Mouse (Mus musculus): ENCODE results near the gene Col6a1. TPM values are rescaled to one million over a fixed set of nuclear protein-coding genes. Genes with fewer than 3 reads are reported as not detected.
A peak's percentile ranks its signal among the peaks of the same experiment; 100 is the strongest.

The Col6a1 gene
- polyA plus RNA-seq, 1 experiment: 218 TPM

DNA sequence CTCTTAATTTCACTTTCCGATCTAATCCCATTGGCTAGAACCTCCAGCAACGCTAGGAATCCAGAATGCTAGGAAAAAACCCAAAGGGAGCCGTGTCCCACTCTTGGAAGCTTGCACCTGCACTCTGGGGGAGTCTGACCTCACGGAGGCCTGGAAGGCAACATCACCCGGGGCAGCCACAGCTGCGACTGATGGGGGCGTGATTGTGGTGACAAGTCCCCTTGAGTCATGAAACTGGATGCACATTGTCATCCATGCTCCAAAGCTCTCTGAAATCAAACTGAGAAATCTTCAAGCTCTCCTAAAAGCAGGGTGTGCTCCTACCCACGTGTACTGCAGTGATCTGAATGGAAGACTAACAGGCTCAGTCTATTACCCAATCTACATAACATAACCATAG, 10.8 kb upstream of the Col6a1 start:
- 0 out of 2 replicates have a peak, but pooled peaks cover 2% of the 10 kb centered on the region for H3K4me1 ChIP-seq (ENCODE audit: control insufficient read depth, insufficient read depth, low read length)
- 62% methylated on average over 8 of the region's 8 CpGs for WGBS
- DNase-seq: no peak
- H3K4me3 ChIP-seq (replicated peaks; ENCODE audit: extremely low read depth, low read depth, low read length): no peak overlapping the region
- TF ChIP-seq POLR2A (IDR thresholded peaks at IDR 0.05; ENCODE audit: borderline replicate concordance, extremely low read depth, low read depth, low read length): no peak
- TF ChIP-seq CTCF (IDR thresholded peaks at IDR 0.05; ENCODE audit: insufficient read depth, low read length): no peak

DNA sequence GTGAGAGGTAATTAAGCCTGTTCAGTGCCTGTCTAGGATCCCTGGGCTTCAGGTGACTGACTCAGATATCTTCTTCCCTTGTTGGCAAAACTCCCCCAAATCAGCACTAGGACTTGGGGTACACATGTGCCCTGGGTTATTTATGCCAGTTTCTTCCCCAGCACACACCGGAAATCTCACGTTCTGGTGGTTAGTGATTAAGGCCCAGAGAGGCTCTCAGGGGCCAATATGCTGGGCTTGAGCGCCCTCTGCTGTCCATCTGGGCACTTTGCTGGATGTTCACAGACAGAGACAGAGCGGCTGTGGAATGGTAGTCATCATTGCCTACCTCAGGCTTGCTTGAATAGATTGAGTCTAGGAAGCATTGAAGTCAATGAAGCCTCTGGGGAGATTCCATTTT, 9.0 kb upstream of the Col6a1 start:
- peak; percentile 71 for DNase-seq
- no peak overlapping the region for H3K4me3 ChIP-seq (replicated peaks; ENCODE audit: extremely low read depth, low read depth, low read length)
- 0 out of 2 replicates have a peak, but pooled peaks cover 2% of the 10 kb centered on the region for H3K4me1 ChIP-seq (ENCODE audit: control insufficient read depth, insufficient read depth, low read length)
- TF ChIP-seq CTCF (IDR thresholded peaks at IDR 0.05; ENCODE audit: insufficient read depth, low read length) (peak; percentile 90), POLR2A (IDR thresholded peaks at IDR 0.05; ENCODE audit: borderline replicate concordance, extremely low read depth, low read depth, low read length) (no peak)
- 3% methylated on average over 4 of the region's 4 CpGs for WGBS

DNA sequence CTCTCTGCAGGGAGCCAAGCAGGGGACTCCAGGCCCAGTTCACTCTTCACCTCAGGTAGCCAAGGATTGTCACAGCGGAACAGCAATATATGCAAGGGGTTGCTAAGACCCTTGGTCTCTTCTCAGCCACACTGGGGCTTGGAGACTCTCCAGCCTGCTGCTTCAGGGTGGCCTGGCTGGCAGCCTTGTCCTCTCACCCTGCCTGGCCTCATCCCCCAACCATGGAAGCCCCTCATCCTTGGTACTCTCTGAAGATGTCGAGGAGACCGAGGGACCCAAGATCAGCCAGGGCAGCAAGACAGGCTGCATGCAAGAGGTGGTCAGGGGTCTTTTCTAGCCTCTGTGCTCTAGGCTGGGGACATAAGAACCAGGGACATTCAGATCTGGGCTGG, 7.7 kb upstream of the Col6a1 start:
- WGBS: 50% methylated on average over 3 of the region's 3 CpGs
- DNase-seq: no peak

DNA sequence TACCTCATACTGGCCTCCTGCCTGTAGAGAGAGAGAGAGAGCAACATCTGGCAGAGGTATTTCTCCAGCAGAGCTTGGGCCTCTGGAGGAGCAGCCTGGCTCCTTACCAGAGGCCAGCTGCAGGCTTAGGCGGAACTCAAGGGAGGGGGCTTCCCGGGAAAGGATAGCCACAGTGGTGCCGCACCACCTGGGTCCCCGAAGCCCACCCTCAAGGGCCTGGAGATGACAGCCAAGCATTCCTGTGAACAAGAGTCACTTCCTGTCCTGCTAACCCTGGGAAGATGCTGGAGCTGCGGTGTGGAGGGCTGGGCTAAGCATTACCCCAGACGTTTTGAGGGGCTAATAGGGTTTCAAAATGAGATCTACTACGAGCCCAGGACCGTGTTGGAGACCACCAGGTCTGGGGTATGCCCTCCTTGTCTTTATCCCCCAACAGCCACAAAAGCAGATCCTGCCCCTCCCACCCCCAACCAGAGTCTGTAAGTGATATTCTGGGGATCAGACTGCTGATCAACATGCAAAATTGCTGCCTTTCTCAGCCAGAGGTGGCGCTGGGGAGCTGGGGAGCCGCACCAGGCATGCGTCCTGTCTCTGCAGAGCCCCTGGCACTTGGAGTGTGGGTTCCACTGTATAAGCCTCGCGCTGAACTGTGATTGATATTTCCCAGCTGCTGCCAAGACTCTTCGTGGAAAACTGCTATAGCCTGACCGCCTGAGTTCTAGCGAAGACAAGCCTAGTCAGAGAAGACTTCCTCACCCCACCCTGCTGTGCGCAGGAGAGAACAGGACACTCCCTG, 7.1 kb upstream of the Col6a1 start:
- TF ChIP-seq POLR2A (IDR thresholded peaks at IDR 0.05; ENCODE audit: borderline replicate concordance, extremely low read depth, low read depth, low read length) (no peak), CTCF (IDR thresholded peaks at IDR 0.05; ENCODE audit: insufficient read depth, low read length) (peak; percentile 43)
- peaks cover 2% of the 10 kb centered on the region; the same call in 1 of the 2 replicates for H3K4me1 ChIP-seq (ENCODE audit: control insufficient read depth, insufficient read depth, low read length)
- 9% methylated on average over 17 of the region's 17 CpGs for WGBS
- DNase-seq: peak; percentile 63
- H3K4me3 ChIP-seq (replicated peaks; ENCODE audit: extremely low read depth, low read depth, low read length): no peak overlapping the region

More for the DNA sequence above, 7.7 kb upstream of the Col6a1 start:
- no peak for TF ChIP-seq CTCF (IDR thresholded peaks at IDR 0.05; ENCODE audit: insufficient read depth, low read length)
- no peak for TF ChIP-seq POLR2A (IDR thresholded peaks at IDR 0.05; ENCODE audit: borderline replicate concordance, extremely low read depth, low read depth, low read length)
- H3K4me1 ChIP-seq (ENCODE audit: control insufficient read depth, insufficient read depth, low read length): 0 out of 2 replicates have a peak, but pooled peaks cover 2% of the 10 kb centered on the region
- H3K4me3 ChIP-seq (replicated peaks; ENCODE audit: extremely low read depth, low read depth, low read length): no peak overlapping the region

DNA sequence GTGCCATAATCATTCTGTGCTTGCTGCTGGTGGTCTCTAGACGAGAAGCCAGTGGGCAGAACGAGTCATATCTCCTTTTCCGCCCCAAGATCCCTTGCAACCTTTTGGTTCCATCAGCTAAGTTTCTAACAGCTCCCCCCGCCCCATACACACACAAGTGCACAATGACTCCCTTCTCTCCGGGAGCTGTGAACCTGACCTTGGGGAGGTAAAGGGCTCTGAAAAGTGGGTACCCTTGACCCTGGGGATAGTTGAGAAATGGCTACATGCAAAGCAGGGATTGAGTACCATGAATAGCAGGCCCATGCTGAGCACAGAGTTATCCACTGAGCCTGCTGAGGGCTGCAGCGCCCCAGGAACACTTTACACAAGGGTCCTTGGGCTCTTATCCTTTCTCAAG, 6.4 kb upstream of the Col6a1 start:
- 69% methylated on average over 6 of the region's 6 CpGs for WGBS
- no peak for DNase-seq
- TF ChIP-seq CTCF (IDR thresholded peaks at IDR 0.05; ENCODE audit: insufficient read depth, low read length) (no peak), POLR2A (IDR thresholded peaks at IDR 0.05; ENCODE audit: borderline replicate concordance, extremely low read depth, low read depth, low read length) (no peak)
- peaks cover 2% of the 10 kb centered on the region; the same call in 1 of the 2 replicates for H3K4me1 ChIP-seq (ENCODE audit: control insufficient read depth, insufficient read depth, low read length)
- no peak overlapping the region for H3K4me3 ChIP-seq (replicated peaks; ENCODE audit: extremely low read depth, low read depth, low read length)

DNA sequence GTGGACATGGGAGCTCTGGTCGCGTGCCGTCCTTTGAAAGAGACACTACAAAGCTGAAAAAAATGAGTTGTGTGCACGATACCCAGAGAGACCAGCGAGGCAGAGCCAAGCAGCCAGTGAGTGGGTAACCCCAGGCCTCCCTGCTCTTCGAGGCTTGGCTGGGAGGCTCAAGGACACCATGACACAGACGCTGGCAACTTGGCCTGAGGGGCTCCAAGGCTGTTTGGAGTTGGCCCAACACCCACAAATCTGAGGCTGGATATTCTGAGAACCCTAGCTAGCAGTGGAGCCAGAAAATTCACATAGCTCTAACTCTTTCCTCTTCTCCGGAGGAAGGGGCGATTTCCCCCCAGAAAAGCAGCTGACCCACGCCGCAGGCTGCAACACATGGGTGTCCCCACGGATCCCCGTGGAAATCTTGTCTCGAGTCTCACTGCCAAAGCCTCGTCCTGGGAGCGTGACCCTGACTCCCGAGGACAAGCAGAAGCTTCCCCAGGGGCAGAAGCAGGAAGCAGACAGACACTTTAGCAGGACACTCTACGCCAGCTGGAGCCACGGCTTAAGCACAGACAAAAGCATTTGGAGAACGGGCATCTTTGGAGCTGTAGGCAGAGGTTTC, 5.8 kb upstream of the Col6a1 start:
- WGBS: 52% methylated on average over 20 of the region's 20 CpGs

DNA sequence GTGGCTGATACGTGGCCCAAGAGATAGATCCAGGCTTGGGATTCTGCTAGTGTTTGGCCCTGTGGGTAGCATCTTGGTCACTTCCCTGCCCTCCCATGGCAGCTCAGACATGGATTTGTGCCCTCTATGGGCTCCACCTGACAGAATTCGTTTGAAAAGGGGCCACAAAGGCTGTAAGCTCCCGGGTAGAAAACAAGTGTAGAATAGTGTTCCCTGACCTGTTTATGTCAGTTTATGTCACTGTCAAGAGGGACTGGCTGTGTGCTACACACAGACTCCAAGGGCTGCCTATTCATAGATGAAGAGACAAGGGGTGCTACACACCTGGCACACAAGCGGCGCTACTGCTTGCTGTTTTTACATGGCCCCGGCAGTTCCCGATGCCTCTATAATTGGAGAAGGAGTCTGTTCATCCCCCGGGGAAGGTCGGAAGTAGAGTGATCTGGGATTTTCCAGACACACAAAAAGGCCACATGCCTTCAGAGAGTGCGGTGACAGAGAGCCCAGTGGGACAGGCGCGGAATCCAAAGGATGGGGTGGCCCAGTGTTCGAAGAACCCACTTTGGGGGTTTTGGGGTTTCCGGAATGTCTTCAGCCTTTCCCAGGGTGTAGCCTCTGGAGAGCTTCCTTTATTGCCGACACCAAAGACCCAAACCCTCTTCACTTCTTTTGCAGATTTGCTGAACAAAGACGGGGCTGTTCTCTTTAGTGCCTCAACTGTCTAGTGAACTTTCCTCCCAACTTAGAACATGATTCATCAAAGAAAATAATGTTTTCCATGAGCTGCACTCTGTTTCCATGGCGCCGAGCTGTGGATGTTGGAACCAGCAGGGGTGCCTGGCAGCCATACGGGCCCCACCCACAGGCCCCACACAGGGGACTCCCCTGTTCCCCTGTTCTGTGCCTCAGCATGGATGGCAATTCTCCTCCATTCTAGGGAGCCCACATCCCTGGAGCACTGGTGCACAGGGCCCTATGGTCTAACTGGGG, 4.0 kb upstream of the Col6a1 start:
- TF ChIP-seq POLR2A (IDR thresholded peaks at IDR 0.05; ENCODE audit: borderline replicate concordance, extremely low read depth, low read depth, low read length) (no peak), CTCF (IDR thresholded peaks at IDR 0.05; ENCODE audit: insufficient read depth, low read length) (no peak)
- 71% methylated on average over 19 of the region's 19 CpGs for WGBS
- peaks cover 2% of the 10 kb centered on the region; the same call in 1 of the 2 replicates for H3K4me1 ChIP-seq (ENCODE audit: control insufficient read depth, insufficient read depth, low read length)
- H3K4me3 ChIP-seq (replicated peaks; ENCODE audit: extremely low read depth, low read depth, low read length): no peak overlapping the region
- DNase-seq: no peak

More for the DNA sequence above, 5.8 kb upstream of the Col6a1 start:
- Histone ChIP-seq H3K4me3 (replicated peaks; ENCODE audit: extremely low read depth, low read depth, low read length) (no peak overlapping the region), H3K4me1 (ENCODE audit: control insufficient read depth, insufficient read depth, low read length) (peaks cover 2% of the 10 kb centered on the region; the same call in 1 of the 2 replicates)
- TF ChIP-seq POLR2A (IDR thresholded peaks at IDR 0.05; ENCODE audit: borderline replicate concordance, extremely low read depth, low read depth, low read length) (no peak), CTCF (IDR thresholded peaks at IDR 0.05; ENCODE audit: insufficient read depth, low read length) (no peak)
- DNase-seq: no peak

DNA sequence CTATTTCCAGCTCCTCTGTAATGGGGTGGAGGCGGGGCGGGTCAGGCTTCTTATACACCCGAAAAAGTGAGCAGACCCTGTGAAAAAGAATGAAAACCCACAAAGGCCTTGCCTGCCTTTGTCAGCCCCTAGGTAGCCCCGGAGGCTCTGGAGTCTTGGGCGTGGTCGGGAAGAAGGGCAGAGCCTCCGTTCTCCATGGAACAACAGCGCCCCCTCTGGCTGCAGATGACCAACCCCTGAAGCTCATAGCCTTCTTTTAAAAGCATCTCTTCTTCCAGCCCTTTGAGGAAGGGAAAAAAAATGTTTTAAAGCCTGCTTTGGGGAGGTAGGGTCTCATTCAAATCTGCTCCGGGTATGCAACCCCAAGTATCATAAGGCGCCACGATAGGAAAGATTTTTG, 2.4 kb upstream of the Col6a1 start:
- peak; percentile 61 for DNase-seq
- TF ChIP-seq POLR2A (IDR thresholded peaks at IDR 0.05; ENCODE audit: borderline replicate concordance, extremely low read depth, low read depth, low read length) (no peak), CTCF (IDR thresholded peaks at IDR 0.05; ENCODE audit: insufficient read depth, low read length) (peak; percentile 65)
- Histone ChIP-seq H3K4me3 (replicated peaks; ENCODE audit: extremely low read depth, low read depth, low read length) (no peak overlapping the region), H3K4me1 (ENCODE audit: control insufficient read depth, insufficient read depth, low read length) (no peaks in the 10 kb centered on the region; the same call in 1 of the 2 replicates)
- WGBS: 24% methylated on average over 11 of the region's 11 CpGs

DNA sequence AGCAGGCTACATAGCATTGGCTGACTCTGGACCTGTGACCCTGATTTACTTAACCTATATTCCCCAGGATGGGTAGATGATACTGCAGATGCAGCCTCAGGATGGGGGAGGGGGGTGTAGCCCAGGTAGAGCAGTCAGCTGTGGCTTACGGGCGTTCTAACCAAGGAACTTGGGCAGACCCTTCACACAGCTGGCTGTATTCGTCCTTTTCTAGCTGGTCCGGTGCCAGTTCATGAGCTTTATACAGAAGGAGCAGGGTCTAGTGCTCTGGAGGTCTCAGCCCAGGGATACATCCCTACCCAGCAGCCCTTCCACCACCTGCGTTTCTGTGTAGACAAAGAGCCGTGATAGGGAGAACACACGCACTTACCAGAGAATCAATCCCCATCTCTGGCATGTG, 1.3 kb upstream of the Col6a1 start:
- DNase-seq: no peak
- H3K4me1 ChIP-seq (ENCODE audit: control insufficient read depth, insufficient read depth, low read length): no peaks in the 10 kb centered on the region; the same call in 1 of the 2 replicates
- H3K4me3 ChIP-seq (replicated peaks; ENCODE audit: extremely low read depth, low read depth, low read length): no peak overlapping the region
- 78% methylated on average over 7 of the region's 7 CpGs for whole genome bisulfite sequencing
- TF ChIP-seq POLR2A (IDR thresholded peaks at IDR 0.05; ENCODE audit: borderline replicate concordance, extremely low read depth, low read depth, low read length) (no peak), CTCF (IDR thresholded peaks at IDR 0.05; ENCODE audit: insufficient read depth, low read length) (no peak)

Data from lung, adult 2 months (tissue).